In genomic region chr5:54582175-54582574, GRCm38 (mm10) we compare ENCODE assay signal across 19 mouse cellular contexts.
"Had no signal": no experiment of that assay in that cellular context is flagged by ENCODE, and none has a peak within 500 bp of the region (broad histone marks: within the 10 kb centered on the region; RNA-seq: fewer than 3 reads in every experiment).

No protein-coding gene starts in this region.

- H3K4me1 ChIP-seq: midbrain, embryonic 10.5 days; midbrain, embryonic 12.5 days; neural tube, embryonic 13.5 days; neural tube, embryonic 15.5 days; stomach, embryonic 15.5 days had no signal

- H3K9ac ChIP-seq: lung, embryonic 14.5 days; midbrain, embryonic 12.5 days; neural tube, embryonic 13.5 days; neural tube, embryonic 15.5 days; stomach, embryonic 15.5 days had no signal

- H3K27ac ChIP-seq: midbrain, embryonic 10.5 days; midbrain, embryonic 12.5 days; neural tube, embryonic 13.5 days; neural tube, embryonic 15.5 days; stomach, embryonic 15.5 days; stomach, postnatal 0 days had no signal

- H3K27me3 ChIP-seq: midbrain, embryonic 12.5 days; neural tube, embryonic 13.5 days; neural tube, embryonic 15.5 days; stomach, embryonic 15.5 days had no signal

- H3K4me3 ChIP-seq: midbrain, embryonic 10.5 days; midbrain, embryonic 12.5 days; myocyte; neural tube, embryonic 13.5 days; neural tube, embryonic 15.5 days; stomach, embryonic 15.5 days had no signal

- H3K36me3 ChIP-seq: midbrain, embryonic 10.5 days; midbrain, embryonic 12.5 days; neural tube, embryonic 13.5 days; neural tube, embryonic 15.5 days; stomach, embryonic 15.5 days had no signal

- H3K9me3 ChIP-seq: midbrain, embryonic 10.5 days; midbrain, embryonic 12.5 days; neural tube, embryonic 13.5 days; neural tube, embryonic 15.5 days; stomach, embryonic 15.5 days had no signal

- H3K4me2 ChIP-seq: lung, embryonic 14.5 days; midbrain, embryonic 12.5 days; neural tube, embryonic 13.5 days; neural tube, embryonic 15.5 days; stomach, embryonic 15.5 days had no signal

- DNase-seq: lung, adult 18-20 months; lung, embryonic 14.5 days; lung, postnatal 10 days; lung, postnatal 4 days; midbrain, embryonic 14.5 days; retina, postnatal 1 day; right cerebral cortex, adult 18-20 months; right cerebral cortex, postnatal 14 days; thymus, adult 18-20 months; thymus, postnatal 14 days; thymus, postnatal 36 days had no signal

- ATAC-seq: midbrain, embryonic 16.5 days had no signal
